Mouse (Mus musculus): ENCODE data around the gene Endod1.

Gene Endod1

GRCm38 (mm10) chr9:14316618-14317017, 64.7 kb downstream of the Endod1 start:
- no peak for DNase-seq (ENCODE audit: low spot score)

GRCm38 (mm10) chr9:14314477-14314876, 66.8 kb downstream of the Endod1 start:
- no peak for DNase-seq (ENCODE audit: low spot score)

- DNase-seq (ENCODE audit: low spot score) = no peak
These were observed 67.3 kb downstream of the Endod1 start for GRCm38 (mm10) chr9:14313968-14314367.

- no peak for DNase-seq (ENCODE audit: low spot score)
These were observed 74.0 kb downstream of the Endod1 start for GRCm38 (mm10) chr9:14307341-14307740.

GRCm38 (mm10) chr9:14304262-14304968, 76.9 kb downstream of the Endod1 start:
- DNase-seq (ENCODE audit: low spot score) = no peak
